Mouse (Mus musculus) liver, adult (tissue): ENCODE measurements around the gene Ndufv1.

ENCODE experiments used
- GATA4 ChIP-seq: IDR thresholded peaks from 2 replicates; pipeline ENCODE4 v1.6.1; 2014; ENCODE audit warnings: mild to moderate bottlenecking, low read length; ENCODE audit not compliant: insufficient replicate concordance

Gene Ndufv1

GRCm38 (mm10) chr19:4013066-4013465 lies 460 bp upstream of the Ndufv1 start:
- TF ChIP-seq GATA4, result no peak

- no peak for TF ChIP-seq GATA4
Observed at GRCm38 (mm10) chr19:4011086-4011485, 1.5 kb downstream of the Ndufv1 start.

GRCm38 (mm10) chr19:4005971-4006370 lies 6.6 kb downstream of the Ndufv1 start:
- no peak for TF ChIP-seq GATA4

- TF ChIP-seq GATA4, result no peak
Observed at GRCm38 (mm10) chr19:4005091-4005490, 7.5 kb downstream of the Ndufv1 start.

- no peak for TF ChIP-seq GATA4
Observed at GRCm38 (mm10) chr19:4004331-4004730, 8.3 kb downstream of the Ndufv1 start.

GRCm38 (mm10) chr19:4003641-4004040 lies 9.0 kb downstream of the Ndufv1 start:
- no peak for TF ChIP-seq GATA4

- TF ChIP-seq GATA4, result no peak
Observed at GRCm38 (mm10) chr19:4003112-4003511, 9.5 kb downstream of the Ndufv1 start, which contains the start of gene Doc2g. Doc2g (plus strand) TSS chr19:4003313.

- TF ChIP-seq GATA4, result no peak
Observed at GRCm38 (mm10) chr19:4001752-4002151, 10.9 kb downstream of the Ndufv1 start.

GRCm38 (mm10) chr19:4000949-4001525 lies 11.6 kb downstream of the Ndufv1 start:
- TF ChIP-seq GATA4, result no peak

- no peak for TF ChIP-seq GATA4
Observed at GRCm38 (mm10) chr19:4000119-4000900, 12.3 kb downstream of the Ndufv1 start, which contains the start of the genes Nudt8 and Gm49405. Nudt8 (plus strand) TSS chr19:4000580. Gm49405 (plus strand) TSS chr19:4000626.

- TF ChIP-seq GATA4, result no peak
Observed at GRCm38 (mm10) chr19:3999121-3999730, 13.4 kb downstream of the Ndufv1 start.

- TF ChIP-seq GATA4, result no peak
Observed at GRCm38 (mm10) chr19:3998335-3998734, 14.3 kb downstream of the Ndufv1 start.

GRCm38 (mm10) chr19:3997231-3997630 lies 15.4 kb downstream of the Ndufv1 start:
- TF ChIP-seq GATA4, result no peak

- no peak for TF ChIP-seq GATA4
Observed at GRCm38 (mm10) chr19:3996747-3997146, 15.9 kb downstream of the Ndufv1 start.

GRCm38 (mm10) chr19:3996106-3996505 lies 16.5 kb downstream of the Ndufv1 start:
- no peak for TF ChIP-seq GATA4

- no peak for TF ChIP-seq GATA4
Observed at GRCm38 (mm10) chr19:3995505-3995904, 17.1 kb downstream of the Ndufv1 start.
